Mouse (Mus musculus) liver, postnatal 0 days (tissue): ENCODE measurements around the gene Gatad2a.

Experiments used
- CTCF ChIP-seq: sonication (generic); IDR thresholded peaks from 2 replicates; pipeline ENCODE4 v1.5.1; 2016; ENCODE audit warnings: antibody characterized with exemption, low read depth
- EP300 ChIP-seq: IDR thresholded peaks from 2 replicates; pipeline ENCODE4 v1.6.1; 2016; ENCODE audit warnings: antibody characterized with exemption, low read depth, mild to moderate bottlenecking

- TF ChIP-seq CTCF (no peak), EP300 (no peak)
Measured at GRCm38 (mm10) chr8:69959241-69959640, 36.9 kb downstream of the Gatad2a start.
